Mouse (Mus musculus) ES-Bruce4 (cell line): ENCODE results near the gene Cnpy3. TPM values are rescaled to one million over a fixed set of nuclear protein-coding genes. Genes with fewer than 3 reads are reported as not detected.

Experiments used
- H3K27ac ChIP-seq: 2 replicates; pipeline ENCODE4 v1.5.1; 2012; ENCODE audit warnings: low read length, inconsistent platforms; ENCODE audit not compliant: insufficient read depth
- H3K27me3 ChIP-seq: 2 replicates; pipeline ENCODE4 v1.6.1; 2012; ENCODE audit warnings: mild to moderate bottlenecking, low read length, inconsistent platforms; ENCODE audit not compliant: control insufficient read depth, poor library complexity, insufficient read depth, severe bottlenecking
- H3K36me3 ChIP-seq: 2 replicates; pipeline ENCODE4 v1.6.1; 2012; ENCODE audit warnings: inconsistent platforms, mild to moderate bottlenecking, low read length, moderate library complexity; ENCODE audit not compliant: control insufficient read depth, poor library complexity, insufficient read depth, severe bottlenecking
- H3K4me1 ChIP-seq: one replicate; pipeline ENCODE4 v1.8.1; 2011; ENCODE audit warnings: low read length; ENCODE audit not compliant: control insufficient read depth, insufficient read depth
- H3K4me3 ChIP-seq: 2 replicates; pipeline ENCODE4 v1.5.1; 2011; ENCODE audit warnings: low read depth, mild to moderate bottlenecking, low read length
- H3K9ac ChIP-seq: 2 replicates; pipeline ENCODE4 v1.6.1; 2012; ENCODE audit warnings: low read depth, mild to moderate bottlenecking, inconsistent platforms; ENCODE audit not compliant: poor library complexity, severe bottlenecking
- H3K9me3 ChIP-seq: replicated peaks from 2 replicates; pipeline ENCODE4 v1.6.1; 2012; ENCODE audit warnings: mild to moderate bottlenecking, low read length, inconsistent platforms; ENCODE audit not compliant: control insufficient read depth, poor library complexity, insufficient read depth, severe bottlenecking
- CTCF ChIP-seq: IDR thresholded peaks from one replicate; pipeline ENCODE4 v1.8.1; 2011; ENCODE audit warnings: low read depth, low read length
- EP300 ChIP-seq: IDR thresholded peaks from 2 replicates; pipeline ENCODE4 v1.6.1; 2011; ENCODE audit warnings: low read depth, low read length; ENCODE audit not compliant: insufficient read depth
- POLR2A ChIP-seq: IDR thresholded peaks from one replicate; pipeline ENCODE4 v1.8.1; 2011; ENCODE audit warnings: low read length; ENCODE audit not compliant: insufficient read depth
- polyA plus RNA-seq: library from polyadenylated mRNA; stranded (reverse); fragments of >200 nt; gene quantifications from 2 replicates; pipeline ENCODE4 v1.2.4, GENCODE M21; 2011; ENCODE audit warnings: low read depth; ENCODE audit not compliant: missing spikeins, insufficient read depth, insufficient read length

Gene Cnpy3
- polyA plus RNA-seq, 1 experiment = 31.2 TPM

GRCm38 (mm10) chr17:46710959-46711597 is 40.9 kb downstream of the Cnpy3 start, which contains the start of gene Pex6:
Gene Pex6, plus strand, starts transcription at chr17:46711463.
- peak within 1 kb of the TSS; percentile 98 for H3K9ac ChIP-seq

GRCm38 (mm10) chr17:46706375-46707089 is 45.5 kb downstream of the Cnpy3 start:
- no peaks in the 10 kb centered on the region for H3K36me3 ChIP-seq
- H3K9ac ChIP-seq = no peak overlapping the region
- peaks cover 4% of the 10 kb centered on the region for H3K4me1 ChIP-seq
- no peak overlapping the region for H3K27ac ChIP-seq
- TF ChIP-seq EP300 (no peak), CTCF (no peak), POLR2A (no peak)
- H3K27me3 ChIP-seq = no peaks in the 10 kb centered on the region
- no peaks in the 10 kb centered on the region for H3K9me3 ChIP-seq
- H3K4me3 ChIP-seq = no peak overlapping the region

More at GRCm38 (mm10) chr17:46710959-46711597, 40.9 kb downstream of the Cnpy3 start, which contains the start of gene Pex6:
- no peak for TF ChIP-seq CTCF
- peak; percentile 87 for TF ChIP-seq POLR2A
- no peak for TF ChIP-seq EP300
- peak within 1 kb of the TSS; percentile 84 for H3K4me3 ChIP-seq
- H3K4me1 ChIP-seq = no peaks in the 10 kb centered on the region
- no peaks in the 10 kb centered on the region for H3K27me3 ChIP-seq
- H3K9me3 ChIP-seq = no peaks in the 10 kb centered on the region
- 0 out of 2 replicates have a peak, but pooled peaks cover 5% of the 10 kb centered on the region for H3K36me3 ChIP-seq
- H3K27ac ChIP-seq = peak within 1 kb of the TSS; percentile 70; the same call in 1 of the 2 replicates

- no peaks in the 10 kb centered on the region for H3K27me3 ChIP-seq
- H3K27ac ChIP-seq = peak within 1 kb of the TSS; percentile 64
- peak within 1 kb of the TSS; percentile 98 for H3K9ac ChIP-seq
- peak; percentile 98 for TF ChIP-seq POLR2A
- no peak for TF ChIP-seq CTCF
- TF ChIP-seq EP300 = no peak
- H3K4me3 ChIP-seq = peak within 1 kb of the TSS; percentile 84
- peaks cover 4% of the 10 kb centered on the region for H3K4me1 ChIP-seq
- no peaks in the 10 kb centered on the region for H3K36me3 ChIP-seq
- no peaks in the 10 kb centered on the region for H3K9me3 ChIP-seq
Measured at GRCm38 (mm10) chr17:46704887-46705835, 46.9 kb downstream of the Cnpy3 start, which contains the start of gene Ppp2r5d. Gene Ppp2r5d, minus strand, starts transcription at chr17:46705111.

- Histone ChIP-seq H3K4me1 (peaks cover 4% of the 10 kb centered on the region), H3K27me3 (no peaks in the 10 kb centered on the region), H3K36me3 (no peaks in the 10 kb centered on the region), H3K27ac (peak overlapping the region; percentile 42; the same call in 1 of the 2 replicates), H3K9me3 (no peaks in the 10 kb centered on the region), H3K9ac (peak overlapping the region; percentile 98), H3K4me3 (peak overlapping the region; percentile 84)
- TF ChIP-seq CTCF (no peak), EP300 (no peak), POLR2A (no peak)
Measured at GRCm38 (mm10) chr17:46703971-46704886, 47.8 kb downstream of the Cnpy3 start.

GRCm38 (mm10) chr17:46702506-46702905 is 49.5 kb downstream of the Cnpy3 start:
- no peak overlapping the region for H3K4me3 ChIP-seq
- no peak overlapping the region for H3K9ac ChIP-seq
- TF ChIP-seq POLR2A (no peak), EP300 (no peak), CTCF (no peak)
- H3K9me3 ChIP-seq = no peaks in the 10 kb centered on the region
- peaks cover 4% of the 10 kb centered on the region for H3K4me1 ChIP-seq
- H3K36me3 ChIP-seq = no peaks in the 10 kb centered on the region
- no peaks in the 10 kb centered on the region for H3K27me3 ChIP-seq
- H3K27ac ChIP-seq = no peak overlapping the region
